Mouse (Mus musculus): ENCODE measurements around the gene Aagab.

Aagab gene

DNA sequence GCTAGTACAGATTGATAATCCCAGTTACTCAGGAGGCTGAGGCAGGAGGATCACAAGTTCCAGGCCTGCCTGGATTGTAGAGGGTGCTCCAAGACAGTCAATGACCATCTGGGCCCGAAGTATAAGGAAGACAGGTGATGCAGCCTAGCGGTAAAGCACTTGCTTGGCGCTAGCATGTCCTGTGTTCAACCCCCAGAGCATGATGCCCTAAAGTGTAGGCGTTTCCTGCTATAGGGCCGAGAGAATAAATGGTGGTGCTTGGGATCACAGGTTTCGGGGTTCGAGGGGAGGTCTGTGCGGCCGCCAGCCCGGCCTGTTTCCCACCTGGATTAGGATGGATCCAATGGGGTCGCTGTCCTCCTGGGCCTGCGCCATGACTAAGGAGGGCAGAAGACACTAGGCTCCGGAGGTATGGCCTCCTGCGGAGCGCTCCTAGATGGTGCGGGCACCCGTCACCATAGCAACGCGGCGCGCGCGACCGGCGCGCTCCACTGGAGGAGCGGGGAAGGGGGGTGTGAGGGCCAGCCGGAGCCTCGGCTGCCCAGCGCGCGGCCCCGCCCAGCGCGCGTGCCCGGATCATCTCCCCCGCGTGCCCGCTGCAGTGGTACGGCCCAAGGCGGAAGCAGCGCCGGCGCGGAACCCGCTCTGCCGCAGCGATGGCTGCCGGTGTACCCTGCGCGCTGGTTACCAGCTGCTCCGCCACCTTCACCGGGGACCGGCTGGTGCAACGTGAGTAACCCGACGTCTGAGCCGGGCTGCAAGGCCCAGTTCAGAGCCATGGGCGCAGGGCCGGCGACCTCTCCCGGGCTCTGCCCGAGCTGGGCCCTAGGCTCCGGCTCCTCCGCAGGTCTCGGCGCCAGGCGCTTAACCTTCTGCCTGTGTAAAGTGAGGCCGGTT lies at the start of gene Aagab, which contains the start of gene Iqch:
Gene Aagab, plus strand, starts transcription at position 618 of the 897 bp plus-strand sequence.
Gene Iqch, minus strand, starts transcription at position 451 of the 897 bp plus-strand sequence.
- peak; percentile 99 for DNase-seq

DNA sequence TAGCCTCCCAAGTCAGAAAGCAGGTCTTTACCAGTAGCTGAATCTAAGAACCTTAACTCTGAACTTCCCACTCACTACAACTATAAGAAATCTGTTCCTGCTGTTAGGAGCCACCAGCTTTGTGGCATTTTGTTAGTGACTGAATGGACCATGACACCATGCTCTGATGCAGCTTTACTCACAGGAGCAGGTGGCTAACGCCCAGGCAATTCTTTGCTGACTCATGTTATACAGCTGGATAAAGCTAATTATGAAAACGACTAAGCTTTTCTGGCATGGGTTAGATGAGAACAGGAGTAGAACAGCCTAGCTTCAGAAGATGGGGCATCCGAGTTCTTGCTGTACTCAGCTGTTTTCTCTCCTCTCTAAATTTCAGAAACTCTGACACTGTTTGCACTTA lies 48.8 kb upstream of the Aagab start:
- DNase-seq: no peak

DNA sequence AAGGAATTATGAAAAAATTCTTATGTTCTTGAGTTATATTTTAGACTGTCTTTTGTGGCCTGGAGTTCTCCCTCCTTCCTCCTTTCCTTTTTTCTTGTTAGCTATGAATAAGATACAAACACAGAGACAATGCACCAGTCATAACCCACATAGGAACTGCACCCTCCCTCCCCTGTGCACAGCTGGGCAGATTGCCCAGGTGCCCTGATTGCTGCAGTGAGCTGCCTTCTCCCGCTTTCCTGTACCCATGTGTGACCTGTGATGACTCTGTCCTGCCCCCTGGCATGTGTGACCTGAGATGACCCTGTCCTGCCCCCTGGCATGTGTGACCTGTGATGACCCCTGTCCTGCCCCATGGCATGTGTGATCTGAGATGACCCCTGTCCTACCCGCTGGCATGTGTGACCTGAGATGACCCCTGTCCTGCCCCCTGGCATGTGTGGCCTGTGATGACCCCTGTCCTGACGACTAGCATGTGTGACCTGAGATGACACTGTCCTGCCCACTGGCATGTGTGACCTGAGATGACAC lies 46.9 kb upstream of the Aagab start:
- no peak for DNase-seq

DNA sequence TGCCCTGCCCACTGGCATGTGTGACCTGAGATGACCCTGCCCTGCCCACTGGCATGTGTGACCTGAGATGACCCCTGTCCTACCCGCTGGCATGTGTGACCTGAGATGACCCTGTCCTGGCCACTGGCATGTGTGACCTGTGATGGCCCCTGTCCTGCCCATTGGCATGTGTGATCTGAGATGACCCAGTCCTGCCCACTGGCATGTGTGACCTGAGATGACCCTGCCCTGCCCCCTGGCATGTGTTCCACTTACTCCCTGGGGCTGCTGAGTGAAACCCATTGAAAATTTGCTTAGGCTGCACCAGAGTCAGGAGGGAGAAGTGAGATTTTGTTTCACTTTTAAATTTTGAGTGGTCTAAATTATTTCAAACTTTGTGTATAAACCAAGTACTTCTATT lies 46.1 kb upstream of the Aagab start:
- no peak for DNase-seq

DNA sequence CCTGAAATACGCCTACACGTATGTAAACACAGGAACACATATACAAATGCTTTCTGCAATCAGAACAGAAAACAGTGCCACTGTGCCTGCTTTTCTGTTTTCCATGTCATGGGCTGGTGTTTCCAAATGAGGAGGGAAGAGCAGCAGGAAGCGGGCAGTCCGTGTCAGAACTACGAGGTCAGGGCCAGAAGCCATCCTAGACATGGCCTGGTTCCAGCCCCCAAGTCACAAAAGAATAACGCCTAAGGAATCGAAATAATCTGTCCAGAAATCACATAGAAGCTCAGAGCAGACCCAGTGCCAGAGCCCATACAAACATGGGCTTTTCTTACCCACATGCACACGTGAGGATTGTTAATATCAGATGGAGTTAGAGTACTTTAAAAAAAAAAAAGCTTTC lies 45.5 kb upstream of the Aagab start:
- DNase-seq: no peak

DNA sequence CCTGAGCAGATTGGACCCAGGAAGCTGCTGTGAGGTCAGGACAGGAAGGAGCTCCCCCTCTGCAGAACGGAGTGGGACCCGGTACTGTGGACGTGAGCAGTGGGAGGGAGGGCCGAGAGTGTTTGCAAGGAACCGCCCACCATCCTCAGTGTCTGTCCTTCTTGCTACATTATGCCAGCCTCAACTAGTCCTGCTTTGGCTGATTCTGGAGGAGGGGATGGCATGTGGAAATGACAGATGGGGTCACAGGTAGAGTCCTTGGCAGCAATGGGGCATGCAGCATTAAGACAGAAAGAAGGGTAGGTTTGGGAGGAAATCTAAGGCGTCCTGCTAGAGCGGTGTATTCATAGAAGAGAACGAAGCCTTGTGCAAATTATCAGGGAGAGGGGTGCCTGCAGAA lies 40.5 kb upstream of the Aagab start:
- no peak for DNase-seq

DNA sequence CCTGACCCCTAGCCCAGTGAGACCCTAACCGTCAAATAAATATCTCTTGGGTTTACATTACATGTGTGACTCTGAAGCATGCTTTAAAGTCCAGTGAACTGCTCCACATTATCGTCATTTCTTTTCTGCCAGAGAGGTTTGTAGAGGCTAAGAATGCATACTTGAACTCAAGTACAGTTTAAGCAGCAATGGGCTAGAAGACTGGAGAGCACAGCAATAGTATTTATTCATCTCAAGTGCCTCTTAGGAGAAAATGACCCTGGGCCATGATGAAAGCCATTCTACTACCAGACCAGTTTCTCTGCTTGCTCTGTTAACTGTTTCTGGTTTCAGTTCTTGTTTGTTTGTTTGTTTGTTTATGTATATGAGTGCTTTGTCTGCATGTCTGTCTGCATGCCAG lies 39.0 kb upstream of the Aagab start:
- DNase-seq: no peak

DNA sequence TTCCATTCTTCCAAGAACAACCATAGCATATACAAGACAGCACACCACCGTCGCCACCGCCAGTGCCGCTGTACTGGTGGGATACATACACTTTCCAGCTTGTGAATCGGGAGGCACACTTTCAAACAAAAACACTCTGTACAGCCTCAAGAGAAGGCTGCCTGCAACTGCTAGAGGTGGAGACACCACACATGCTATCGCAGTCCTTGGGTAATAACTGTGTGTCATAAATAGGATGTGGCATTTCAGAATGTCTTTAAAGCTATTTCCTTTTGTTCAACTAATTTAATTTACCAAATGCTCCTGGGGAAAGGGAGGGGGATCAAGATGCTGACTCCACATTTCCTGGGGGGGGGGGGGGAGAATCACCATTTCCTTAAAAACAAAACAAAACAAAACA lies 34.1 kb upstream of the Aagab start:
- no peak for DNase-seq

DNA sequence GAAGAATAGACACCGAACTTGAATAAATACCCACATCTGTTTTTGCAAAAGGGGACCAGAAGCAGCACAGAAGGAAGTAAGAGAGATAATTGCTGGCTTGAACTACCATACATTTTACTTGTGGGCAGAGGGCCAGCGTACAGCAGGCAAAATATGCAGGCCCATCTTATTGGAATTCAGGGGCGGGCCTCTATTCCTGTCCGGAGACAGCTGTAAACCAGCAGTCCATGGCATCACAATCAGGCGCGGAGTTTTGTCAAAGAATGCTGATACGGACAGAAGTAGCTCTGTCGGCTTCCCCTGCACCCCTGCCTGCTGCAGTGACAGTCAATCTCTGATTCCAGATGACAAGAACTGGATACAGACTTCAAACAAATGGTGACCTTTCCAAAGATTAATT lies 33.7 kb upstream of the Aagab start:
- no peak for DNase-seq

DNA sequence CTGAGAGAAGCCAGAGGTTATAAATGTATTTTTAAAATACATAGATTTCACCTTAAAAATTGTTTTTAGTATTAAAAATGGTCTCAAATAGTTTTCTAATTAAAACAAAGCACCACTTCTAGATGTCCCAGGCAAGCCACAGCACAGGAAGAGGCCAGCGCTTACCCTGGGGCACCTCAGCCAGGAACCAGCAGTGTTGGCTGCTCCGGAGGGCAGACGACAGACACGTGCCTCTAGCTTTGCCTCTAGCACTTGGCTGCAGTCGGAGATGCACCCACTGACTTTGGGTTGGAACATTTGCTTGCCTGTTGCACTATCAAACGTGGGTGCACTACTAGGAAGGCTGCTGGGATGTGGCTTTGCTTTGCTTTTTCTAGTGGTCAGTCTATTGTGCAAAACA lies 30.6 kb upstream of the Aagab start:
- peak; percentile 42 for DNase-seq

DNA sequence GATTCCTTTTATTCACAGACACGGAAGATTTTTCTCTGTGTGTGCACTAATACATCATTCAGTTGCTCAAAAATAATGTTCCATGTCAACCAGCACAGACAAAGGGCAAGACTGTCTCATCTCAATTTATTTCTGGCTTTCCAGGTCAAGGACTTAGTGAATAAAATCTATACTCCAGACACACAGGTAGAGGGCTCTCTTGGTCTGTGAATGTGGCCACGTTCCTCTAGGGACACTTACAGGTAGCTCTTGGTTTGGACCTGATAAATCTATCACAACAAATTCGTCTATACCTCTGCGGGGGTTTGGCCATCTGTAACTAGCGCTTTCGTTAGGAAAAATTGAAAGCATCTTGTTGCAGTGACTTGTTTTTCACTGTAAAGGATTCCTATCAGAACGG lies 29.6 kb upstream of the Aagab start:
- no peak for DNase-seq

DNA sequence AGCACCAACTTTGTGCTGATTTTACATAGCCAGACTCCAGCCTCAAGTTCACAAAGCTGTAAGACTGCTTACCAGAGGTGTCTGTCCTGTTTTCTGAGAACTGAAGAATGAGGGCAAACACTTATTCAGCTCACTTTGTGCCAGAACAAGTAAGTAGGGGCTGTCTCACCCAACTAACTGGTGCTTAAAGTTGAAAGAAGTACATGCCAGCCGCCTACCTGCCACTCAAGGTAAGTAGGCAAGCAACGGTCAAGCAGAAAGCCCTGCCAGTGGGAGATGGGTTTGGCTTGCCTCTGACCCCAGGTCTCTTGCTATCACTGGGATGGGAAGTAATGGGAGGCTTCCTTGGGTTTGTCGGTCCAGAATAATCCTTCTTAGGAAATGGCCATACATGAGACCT lies 25.0 kb upstream of the Aagab start:
- DNase-seq: no peak

DNA sequence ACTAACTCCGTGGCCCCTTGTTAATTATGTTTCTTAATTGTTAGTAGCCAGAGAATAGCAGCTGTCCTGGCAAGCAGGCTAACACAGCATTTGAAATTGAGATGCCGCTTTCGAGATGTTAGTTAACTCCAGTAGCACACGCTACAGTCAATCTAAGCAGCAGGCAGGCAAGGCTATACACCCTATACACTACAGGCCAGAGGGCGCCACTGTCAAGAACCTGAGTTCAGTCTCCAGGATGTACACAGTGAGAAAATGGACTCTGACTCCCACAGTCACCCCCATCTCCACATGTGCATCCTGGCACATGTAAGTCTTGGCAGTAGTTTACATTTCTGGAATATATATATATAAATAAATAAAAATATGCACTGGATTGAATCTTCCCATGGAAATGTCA lies 22.8 kb upstream of the Aagab start:
- DNase-seq: peak; percentile 60

DNA sequence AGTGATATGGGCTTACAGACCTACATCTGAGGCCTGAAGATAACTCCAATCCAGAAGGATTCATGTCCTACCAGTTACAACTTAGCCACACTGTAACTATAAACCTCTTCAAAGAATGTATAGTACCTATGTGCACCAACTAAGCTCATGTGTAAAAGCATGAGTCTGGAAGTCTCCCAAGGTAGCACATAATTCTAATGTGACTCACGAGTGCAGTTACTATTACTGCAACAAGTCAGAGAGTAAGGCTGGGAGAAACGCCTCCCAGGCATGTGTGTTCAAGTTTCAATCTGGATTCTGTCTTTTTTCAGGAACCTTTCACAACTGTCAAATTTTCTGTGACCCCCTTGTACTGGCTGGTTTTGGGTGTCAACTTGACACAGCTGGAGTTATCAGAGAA lies 22.4 kb upstream of the Aagab start:
- no peak for DNase-seq

DNA sequence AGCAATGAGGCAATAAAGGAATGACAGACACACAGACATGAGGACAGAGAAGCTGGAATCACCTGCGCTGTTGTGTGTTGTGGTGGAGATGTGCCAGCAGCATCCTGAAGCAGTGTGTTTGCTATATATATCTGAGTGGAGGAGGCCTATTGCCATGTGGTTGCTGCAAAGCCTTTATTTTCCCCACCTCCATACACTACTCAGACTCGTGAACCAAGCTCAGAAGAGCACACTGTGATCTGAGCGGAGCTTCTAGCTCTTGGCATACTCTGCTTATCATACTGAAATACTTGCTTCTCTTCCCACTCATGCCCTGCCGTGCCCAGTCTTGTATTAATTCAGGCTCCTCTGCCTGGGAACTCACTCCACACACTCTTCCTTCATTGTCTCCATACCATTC lies 20.7 kb upstream of the Aagab start:
- DNase-seq: no peak

DNA sequence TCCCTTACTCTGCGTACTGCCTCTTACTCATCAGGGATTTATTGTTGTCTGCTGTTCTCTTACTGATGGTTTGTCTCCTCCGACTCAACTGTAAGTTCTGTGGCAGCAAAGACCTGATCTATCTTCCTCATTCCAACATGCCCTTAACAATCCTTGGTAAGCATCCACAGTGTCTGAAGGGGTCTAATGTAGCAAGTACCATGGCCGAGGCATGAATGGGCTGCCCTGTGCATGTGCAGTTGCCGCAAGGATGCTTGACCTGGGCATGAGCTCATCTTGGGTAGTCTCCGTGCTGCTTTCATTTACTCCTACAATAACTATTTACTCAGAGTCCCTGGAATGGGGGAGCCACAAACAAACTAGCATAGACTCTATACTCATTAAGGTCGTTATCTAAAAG lies 17.2 kb upstream of the Aagab start:
- DNase-seq: no peak

DNA sequence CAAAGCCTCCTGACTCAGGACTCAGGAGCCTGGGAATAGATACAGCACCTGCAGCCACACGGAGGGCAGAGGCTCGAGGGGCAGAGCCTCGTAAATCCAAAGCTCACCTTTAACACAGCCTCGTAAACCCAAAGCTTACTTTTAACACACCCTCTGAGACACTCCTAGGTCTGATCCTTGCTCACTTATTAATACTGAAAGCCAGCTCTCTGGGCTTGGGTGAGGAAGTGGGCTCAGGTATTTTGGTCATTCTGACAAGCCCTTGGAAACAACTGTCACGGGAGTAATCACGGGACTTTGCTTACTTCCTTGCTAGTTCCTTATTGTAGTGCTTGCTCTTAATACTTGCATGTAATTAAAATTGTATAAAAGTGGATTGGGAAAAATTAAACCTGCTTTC lies 13.3 kb upstream of the Aagab start:
- DNase-seq: no peak

DNA sequence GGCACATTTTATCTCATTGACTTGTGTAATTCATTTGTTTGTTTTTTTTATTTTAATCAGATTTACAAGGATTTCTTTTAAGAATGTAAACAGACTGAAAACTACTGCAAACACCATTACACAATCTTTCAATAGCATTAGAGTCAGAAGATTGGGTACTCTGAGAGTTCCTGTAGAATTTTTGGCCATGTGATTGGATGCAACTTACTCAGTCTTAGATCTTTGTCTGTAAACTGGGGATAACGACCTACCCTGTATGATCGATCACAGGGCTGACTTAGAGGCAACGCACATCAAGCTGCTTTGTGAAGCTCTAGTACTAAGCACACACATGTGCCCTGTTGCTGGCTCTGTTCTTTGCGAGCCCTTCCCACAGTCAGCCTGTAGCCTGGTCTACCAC lies 11.9 kb upstream of the Aagab start:
- no peak for DNase-seq

DNA sequence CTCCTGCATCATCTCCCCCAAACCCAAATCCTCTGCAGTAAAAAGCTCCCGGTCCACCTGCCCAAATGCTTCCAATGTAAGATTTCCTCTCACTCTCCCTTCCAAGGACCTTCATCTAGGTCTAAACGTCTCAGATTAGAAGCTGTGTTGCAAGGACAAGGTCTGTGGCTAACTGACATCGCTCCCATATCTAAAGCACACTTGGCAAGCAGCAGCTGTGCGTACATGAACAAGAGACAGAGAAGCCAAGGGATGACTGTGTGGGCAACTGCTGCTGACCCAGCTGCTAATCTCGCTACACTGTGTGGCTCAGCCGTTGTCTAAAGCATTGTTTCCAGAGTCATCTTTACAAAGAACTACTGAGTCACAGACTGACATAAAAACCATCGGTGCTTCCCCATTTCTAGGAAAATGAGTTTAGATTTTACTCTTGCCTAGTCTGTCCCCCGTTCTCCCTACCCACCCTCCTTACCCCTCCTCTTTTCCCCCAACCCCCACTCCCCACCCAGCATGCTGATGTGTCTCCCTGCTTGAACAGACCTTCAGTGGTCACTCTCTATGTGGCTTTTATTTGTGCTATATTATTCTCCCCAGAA lies 10.7 kb upstream of the Aagab start:
- no peak for DNase-seq

DNA sequence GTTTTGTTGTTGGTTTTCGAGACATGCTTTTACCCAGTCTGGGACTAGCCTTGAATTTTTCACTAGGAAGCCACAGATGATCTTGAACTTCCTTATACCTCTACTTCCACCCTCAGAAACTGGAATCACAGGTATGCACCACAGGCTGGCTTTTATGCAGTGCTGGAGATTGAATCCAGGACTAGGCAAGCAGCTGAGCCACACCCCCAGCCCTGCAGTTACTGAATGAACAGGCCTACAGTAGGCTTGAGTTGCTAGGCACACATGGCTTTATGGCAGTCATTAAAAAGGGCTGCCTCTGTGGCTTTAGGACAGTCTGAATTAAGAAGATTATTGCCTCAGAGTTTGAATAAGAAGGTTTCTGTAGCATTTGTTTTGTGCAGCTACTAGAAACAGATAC lies 7.4 kb upstream of the Aagab start:
- DNase-seq: no peak

DNA sequence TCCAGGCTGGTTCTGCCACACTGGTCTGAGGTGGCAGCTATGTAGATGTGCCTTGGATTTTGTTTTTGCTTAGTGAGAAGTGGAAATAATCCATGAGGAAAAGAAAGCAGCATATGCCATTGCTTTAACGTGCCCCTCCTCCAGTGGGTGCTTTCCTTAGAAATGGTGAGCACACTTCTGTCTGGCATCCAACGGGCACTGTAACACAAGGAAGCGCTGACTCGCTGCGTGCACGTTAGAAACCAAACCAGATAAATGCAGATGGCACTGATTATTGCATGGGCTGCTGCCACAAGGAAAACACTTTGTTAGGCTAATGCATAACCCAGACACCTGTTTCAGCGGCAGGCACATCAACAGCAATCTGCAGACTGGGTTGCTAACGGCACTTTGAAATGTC lies 6.8 kb upstream of the Aagab start:
- DNase-seq: no peak

DNA sequence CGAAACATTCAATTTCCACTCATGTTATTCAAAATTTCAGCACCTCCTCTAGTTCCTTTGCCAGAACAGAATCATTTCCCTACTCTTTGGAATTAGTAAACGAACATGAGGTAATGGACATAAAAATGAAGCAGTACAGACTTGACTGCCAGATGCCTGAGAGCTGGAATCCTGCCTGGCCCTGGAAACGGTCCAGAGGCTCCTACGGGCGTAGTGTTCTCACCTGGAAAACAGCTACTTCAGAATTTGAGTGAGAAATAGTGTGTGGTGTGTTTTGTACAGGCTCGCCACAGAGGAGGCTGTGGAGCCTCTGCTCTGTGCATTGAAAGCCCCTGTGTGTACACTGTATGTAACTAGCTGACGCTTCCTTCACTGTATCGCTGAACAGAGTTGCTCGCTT lies 5.8 kb upstream of the Aagab start:
- DNase-seq: no peak

DNA sequence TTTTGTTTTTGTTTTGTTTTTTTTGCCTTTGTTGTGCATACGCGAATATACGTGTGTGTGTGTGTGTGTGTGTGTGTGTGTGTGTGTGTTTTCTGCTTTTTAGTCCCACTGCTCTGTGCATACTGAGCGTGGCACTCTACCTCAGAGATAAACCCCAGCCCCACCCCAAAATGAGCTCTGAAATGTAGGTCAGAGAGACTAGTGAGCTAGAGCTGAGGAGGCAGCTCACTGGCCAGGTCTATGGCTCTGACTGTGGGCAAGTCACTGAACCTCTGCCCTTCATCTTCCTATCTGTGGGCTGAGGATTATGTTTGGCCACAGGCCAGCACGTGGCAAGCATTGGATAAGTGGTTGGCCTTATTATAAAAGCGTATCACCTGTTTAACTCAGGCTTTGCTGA lies 1.4 kb downstream of the Aagab start:
- peak; percentile 55 for DNase-seq

DNA sequence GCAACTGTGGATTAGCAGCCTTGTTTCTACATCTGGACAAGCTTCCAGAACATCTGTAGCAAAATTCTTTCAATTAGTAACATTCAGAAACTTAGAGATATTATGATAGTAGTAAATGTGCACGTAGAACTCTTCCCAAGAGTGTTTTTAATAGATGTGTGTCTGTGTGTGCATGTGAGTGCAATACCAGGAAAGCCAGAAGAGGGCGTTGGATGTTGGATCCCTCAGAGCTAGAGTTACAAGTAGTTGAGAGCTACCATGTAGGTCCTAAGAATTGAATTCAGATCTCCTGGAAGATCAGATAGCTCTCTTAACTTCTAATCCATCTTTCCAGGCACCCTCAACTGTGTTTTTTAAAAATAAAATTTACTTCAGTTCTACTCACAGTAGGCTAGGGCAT lies 4.1 kb downstream of the Aagab start:
- DNase-seq: peak; percentile 59

DNA sequence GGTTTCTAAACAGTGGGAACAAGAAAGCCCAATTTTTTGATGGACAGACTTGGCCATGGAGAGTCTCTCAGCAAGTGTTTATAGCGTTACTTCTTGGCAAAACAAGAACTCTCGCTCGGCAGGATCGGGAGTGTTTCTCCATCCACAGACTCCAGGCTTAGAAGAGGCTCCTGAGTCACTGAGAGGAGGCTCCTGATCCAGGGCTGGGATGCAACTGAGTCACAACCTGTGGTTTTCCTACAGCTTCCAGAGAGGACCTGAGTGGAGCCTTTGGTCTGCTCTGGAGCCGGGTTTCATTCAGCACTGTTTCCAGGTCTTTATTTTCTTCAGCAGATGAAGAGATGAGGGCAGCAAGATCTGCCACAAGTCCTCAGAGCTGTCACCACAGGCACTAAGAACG lies 5.5 kb downstream of the Aagab start:
- DNase-seq: no peak

Data from thymus, postnatal 4 days (tissue).